Mouse (Mus musculus) left cerebral cortex, postnatal 10 days (tissue): Measurements from ENCODE around the gene Nfix. TPM values are rescaled to one million over a fixed set of nuclear protein-coding genes. Genes with fewer than 3 reads are reported as not detected.

ENCODE experiments used
- DNase-seq, 2 experiments: peaks; one replicate each; pipeline ENCODE4 v3.0.0; 2021 to 2022; ENCODE audit warnings: low spot score in 2 of 2, mixed read lengths in 1 of 2; ENCODE audit errors: extremely low spot score in 1 of 2
- intact Hi-C: fragments of 180-260 bp; cut with DNase I; formaldehyde crosslinking; loops from one replicate; pipeline ENCODE4 v1.15.1; 2025
- total RNA-seq, 2 experiments: library from RNA; stranded (reverse); gene quantifications; 2 replicates each; pipeline ENCODE4 v1.2.3; 2021

Gene Nfix
- total RNA-seq = 100 to 1,000 TPM; 397 to 441 TPM

DNA sequence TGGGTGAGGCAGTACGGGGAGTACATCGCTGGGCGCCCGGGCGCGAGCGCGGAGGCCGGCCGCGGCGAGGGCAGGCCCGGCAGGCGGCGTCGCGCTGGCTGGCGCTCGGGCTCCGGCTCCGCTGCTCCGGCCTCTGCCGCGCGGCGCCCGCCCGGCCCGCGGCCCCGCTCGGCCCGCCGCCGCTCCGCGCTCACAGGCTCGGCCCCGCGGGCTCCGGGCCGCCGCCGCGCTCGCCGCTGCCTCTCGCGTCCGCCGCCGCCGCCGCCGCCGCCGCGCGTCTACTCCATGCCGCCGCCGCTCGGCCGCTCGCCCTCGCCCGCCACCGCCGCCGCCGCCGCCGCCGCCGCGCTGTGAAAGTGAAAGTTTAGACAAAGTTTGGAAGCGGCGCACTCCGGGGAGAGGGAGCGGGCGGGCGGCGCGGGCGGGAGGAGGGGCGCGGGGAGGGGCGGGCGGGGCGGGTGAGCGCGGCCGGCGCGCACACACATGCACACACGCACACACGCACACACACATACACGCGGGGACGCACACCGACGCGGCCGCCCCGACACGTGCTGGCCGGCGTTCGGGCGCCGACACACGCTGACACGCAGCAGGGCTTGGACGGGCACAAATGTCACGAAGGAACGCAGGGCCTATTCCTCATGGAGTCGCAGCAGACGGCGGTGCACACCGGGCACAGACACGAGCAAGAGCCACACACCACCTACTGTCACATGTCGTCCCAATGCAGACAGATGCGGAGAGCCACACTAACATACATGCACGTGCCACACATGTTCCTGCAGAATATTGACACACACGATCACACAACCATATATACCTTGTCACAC, at the start of gene Nfix:
Gene Nfix (minus strand): TSS at position 346 of the 833 bp plus-strand sequence.
- DNase-seq = peak in 1 of 2 experiments; percentile 82
- intact Hi-C loops = loop anchor here (1.0 kb wide), 1 partner anchor 20 kb away; no protein-coding TSS in a partner anchor

DNA sequence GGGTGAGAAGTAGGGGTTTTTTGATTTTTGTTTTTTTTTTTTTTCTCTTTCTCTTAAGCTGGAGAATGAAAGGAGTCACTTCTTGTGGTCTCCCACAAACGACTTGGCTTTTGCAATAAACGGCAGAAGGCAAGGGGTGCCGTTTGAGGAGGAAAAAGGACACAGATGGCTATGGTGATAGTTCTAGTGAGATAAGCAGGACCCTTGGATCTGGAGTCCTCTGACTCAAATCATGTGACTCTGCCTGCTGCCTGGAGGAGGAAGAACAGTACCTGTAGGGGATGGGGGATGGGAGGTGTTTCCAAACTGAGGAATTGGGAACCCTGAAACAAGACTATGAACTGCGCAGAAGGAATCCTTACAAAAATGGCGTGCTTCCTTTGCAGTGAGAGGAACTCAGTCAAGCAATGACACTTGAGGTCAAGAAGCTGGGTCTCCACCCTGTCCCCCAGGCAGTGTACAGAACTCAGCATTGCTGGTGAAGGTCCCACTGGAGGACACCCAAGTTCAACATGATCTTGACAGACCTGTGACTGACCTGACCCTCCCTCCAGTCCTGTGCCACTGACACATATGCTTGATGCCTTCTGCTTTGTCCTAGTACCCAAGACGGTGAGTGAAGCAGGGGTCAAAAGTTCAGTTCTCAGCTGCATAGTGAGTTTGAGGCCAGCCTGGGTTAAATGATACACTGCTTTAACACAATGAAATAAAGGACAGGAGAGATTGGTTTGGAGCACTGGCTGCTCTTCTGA, 47.7 kb upstream of the Nfix start:
- DNase-seq = no peak
- intact Hi-C loops = loop anchor here (5.0 kb wide), 1 partner anchor 54 kb away; the partner anchor contains the start of gene Klf1

DNA sequence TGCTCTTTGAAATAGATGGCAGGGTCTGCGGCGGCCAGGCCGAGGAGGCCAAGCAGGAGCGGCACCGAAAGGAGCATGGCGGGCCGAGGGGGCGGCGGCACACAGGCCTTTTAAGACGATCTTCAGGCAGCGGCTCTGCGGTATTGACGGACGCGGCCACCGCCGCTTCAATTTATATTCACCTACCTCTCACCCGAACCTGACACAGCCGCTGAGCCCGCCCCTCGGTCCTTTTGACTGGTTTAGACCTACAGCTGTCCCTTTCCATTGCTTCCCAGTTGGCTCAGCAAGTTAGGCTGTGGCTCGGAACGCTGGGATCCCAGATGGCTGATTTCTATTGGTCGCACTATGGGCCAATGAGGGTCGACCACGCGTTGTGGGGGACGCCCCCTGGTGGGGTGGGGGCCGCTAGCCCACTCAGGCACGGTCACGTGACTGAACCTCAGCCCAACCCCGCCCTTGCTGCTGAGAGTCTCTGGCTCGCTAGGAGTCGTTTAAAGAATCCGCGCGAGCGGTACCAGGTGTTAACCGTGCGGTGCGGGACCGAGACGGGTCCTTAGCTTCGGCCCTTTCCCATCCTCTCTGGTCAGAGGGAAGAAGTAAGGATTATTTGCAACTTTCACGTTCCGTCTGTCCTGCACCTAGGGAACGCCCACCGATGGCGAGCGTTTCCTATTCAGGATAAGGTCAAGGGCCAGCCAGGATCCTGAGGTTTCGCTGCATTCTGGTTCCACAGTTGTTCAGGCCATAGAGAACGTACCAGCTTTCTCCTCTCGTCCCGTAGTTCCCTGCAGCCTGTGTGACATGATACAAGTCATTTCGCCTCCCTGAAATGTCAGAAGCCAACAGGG, 46.8 kb upstream of the Nfix start, which contains the start of gene Calr:
Gene Calr (minus strand): TSS at position 213 of the 851 bp plus-strand sequence.
- intact Hi-C loops = loop anchor here (5.0 kb wide), 1 partner anchor 55 kb away; the partner anchor contains the start of gene Klf1
- DNase-seq = peak; percentile 99 to 100

- intact Hi-C loops = loop anchor here (5.0 kb wide), 1 partner anchor 56 kb away; the partner anchor contains the start of gene Klf1
- DNase-seq = no peak
These were observed 46.1 kb upstream of the Nfix start for GRCm38 (mm10) chr8:84846094-84846721.

GRCm38 (mm10) chr8:84845355-84846093, 45.4 kb upstream of the Nfix start:
- DNase-seq = peak in 1 of 2 experiments; percentile 70
- intact Hi-C loops = loop anchor here (5.0 kb wide), 1 partner anchor 57 kb away; the partner anchor contains the start of gene Klf1

DNA sequence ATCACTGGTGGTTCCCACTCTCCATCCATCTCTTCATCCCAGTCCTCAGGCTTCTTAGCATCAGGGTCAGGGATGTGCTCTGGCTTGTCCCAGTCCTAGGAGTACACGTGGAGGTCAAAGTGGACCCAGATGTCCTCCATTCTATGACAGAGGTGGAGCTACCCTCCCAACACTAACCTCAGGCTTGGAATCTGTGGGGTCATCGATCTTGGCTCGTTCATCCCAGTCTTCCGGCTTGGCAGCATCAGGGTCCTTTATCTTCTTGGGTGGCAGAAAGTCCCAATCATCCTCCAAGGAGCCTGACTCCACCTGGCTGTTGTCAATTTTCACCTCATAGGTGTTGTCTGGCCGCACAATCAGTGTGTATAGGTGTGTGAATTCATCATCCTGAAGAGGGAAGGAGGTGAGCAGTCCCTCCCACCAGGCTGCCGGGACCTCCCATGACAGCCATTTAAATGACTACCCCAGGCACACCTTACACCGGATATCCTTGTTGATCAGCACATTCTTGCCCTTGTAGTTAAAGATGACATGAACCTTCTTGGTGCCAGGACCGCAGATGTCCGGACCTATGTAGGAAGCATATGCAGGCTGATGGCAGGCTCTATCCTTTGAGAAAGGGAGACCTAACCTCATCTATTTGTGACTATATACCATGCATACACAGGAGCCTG, 44.4 kb upstream of the Nfix start:
- DNase-seq = no peak
- intact Hi-C loops = loop anchor here (5.0 kb wide), 1 partner anchor 58 kb away; the partner anchor contains the start of gene Klf1

DNA sequence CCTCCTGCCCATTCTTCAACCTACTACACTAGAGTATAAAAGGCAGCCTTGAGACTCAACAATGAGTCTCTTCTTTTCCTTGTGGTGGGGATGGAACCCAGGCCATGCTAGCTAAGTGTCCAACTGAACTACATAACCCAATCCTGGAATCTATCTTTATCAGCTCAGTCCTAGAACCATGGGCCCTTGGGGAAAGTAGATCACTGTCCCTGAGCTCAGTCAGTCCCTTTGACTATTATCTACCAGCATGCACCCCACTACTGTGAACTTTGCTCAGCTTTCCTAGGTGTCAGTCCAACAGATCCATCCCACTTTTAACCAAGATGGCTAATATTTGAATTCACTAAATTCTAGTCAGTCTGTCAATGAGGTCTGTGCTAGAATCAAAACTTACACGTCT, 41.4 kb upstream of the Nfix start:
- intact Hi-C loops = no loop called here
- no peak for DNase-seq

DNA sequence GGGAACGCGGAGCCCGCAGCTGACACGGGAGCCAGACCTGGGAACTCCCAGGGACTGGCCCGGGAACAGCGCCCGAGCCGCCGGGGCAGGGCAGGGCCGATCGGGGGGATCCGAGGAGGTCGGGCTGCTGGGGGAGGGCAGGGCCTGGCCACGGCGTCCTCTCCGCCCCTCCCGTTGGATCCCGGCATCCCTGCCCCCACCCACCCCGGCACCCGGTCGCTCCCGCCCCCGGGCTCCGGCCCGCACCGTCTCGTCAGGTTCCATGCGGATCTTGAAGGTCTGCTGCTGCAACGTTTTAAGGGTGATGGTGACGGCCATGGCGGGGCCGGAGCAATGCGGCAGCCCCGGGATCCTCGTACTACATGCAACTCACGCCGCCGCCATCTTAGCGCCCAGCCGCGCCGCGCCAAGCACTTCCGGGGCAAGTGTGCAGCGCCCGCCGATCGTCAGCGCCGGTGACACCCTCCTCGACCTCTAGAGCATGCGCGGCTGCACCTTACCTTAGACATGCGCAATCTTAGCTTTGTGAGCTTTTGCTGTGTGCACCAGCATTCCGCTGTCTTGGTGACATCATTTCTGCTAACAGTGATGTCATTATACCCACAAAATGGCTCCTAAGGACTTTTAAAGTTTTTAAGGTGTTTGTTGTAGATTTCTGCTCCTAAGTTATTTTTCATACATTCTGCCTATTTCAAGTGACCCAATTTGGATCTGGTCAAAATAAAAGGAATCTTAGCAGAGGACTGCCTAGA, 40.3 kb upstream of the Nfix start, which contains the start of gene Rad23a:
Gene Rad23a (minus strand): TSS at position 418 of the 752 bp plus-strand sequence.
- DNase-seq = peak; percentile 92 to 95
- intact Hi-C loops = no loop called here

DNA sequence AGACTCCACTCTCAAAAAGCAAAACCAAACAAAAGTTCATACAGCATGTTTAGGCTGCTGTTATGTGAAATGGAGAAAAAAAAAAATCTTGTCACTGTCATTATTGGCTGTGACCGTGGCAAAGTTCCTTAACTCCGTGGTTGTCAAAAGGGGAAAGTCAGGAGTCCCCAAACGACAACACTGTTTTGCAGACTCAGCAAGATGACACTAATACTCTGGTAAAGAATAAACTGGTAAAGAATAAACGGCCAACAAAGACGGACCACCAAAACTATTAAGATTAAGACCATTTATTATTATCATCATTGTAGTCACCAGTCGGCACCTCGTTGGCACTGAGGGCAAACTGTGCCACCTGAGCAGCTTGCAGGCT, 39.7 kb upstream of the Nfix start:
- intact Hi-C loops = no loop called here
- no peak for DNase-seq

DNA sequence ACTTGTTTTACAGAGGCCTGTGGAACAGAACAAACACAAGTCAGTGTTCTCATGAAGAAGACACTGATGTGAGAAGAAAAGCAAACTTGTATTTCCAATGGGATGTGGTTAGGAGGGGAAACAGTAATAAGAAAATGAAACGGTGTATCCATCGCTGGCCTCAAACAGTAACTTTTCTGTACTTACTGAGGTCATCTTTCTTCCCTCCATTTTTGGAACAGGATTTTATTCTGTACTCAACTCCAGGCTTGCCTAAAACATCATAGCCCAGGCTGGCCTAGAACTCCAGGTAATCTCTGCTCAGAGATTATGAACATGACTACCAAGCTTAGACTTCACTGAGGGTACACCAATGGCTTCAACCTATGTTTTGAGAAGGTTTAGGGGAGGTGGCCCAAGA, 39.3 kb upstream of the Nfix start:
- no peak for DNase-seq
- intact Hi-C loops = no loop called here

- intact Hi-C loops = no loop called here
- DNase-seq = no peak
These were observed 38.4 kb upstream of the Nfix start for GRCm38 (mm10) chr8:84838513-84838912.

DNA sequence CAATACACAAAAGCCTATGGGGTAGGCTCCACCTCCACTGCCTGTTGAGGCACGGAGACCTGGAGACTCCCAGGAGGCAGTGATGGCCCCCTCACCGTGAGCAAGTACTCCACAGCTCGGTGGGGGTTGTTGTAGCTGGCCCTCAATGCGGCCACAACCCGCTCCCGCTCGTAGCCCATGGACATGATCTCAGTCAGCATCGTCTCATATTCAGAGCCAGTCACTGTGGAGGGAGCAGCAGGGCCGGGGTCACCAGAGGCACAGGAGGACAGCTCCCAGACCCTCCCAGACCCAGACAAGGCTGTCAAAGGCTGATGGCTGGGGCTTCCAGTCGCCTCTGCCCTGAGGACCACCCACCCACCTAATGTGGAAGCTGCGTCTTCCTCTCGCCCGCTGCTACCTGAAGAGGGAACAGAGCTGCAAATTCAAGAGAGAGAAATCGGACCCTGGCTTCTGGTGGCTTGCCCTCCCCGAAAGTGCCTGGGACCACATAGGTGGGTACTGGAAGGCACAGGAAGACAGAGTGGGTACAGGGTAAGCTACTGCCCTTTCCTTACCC, 37.8 kb upstream of the Nfix start:
- intact Hi-C loops = no loop called here
- DNase-seq = no peak

DNA sequence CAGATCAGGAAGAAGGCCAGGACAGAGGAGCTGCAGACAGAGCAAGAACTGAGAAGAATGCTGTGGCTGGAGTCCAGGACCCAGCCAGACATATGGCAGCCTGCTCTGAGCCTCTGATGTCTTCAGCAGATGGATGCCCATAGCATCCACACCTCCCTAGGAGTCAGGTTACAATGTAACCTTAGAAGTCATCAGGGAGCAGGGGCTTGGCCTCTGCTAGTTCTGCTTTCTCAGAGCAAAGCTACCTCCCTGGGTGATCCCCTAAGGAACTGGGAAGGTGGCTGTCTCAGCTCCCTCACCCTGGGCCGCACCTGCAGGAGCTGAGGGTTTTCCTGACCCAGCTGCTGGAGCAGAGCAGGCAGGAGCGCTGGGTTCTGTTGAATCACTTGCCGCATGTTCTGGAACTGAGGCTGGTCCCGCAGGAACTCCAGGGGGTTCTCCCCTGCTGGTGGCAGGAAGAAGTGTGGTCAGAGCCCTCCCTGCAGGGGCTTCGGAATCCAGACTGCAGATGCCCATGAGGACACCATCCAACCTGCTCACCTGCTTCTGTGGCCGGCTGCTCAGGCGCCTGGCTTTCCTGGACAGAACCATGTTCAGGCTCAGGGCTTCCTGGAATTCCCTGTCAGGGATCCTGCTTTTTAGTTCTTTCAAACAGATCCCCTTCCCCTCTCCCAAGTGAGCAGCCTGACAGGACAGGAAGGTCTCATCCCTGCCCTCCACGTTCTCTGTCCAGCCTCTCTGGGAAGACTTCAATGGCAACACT, 37.2 kb upstream of the Nfix start:
- intact Hi-C loops = no loop called here
- no peak for DNase-seq

- intact Hi-C loops = no loop called here
- peak; percentile 74 to 76 for DNase-seq
These were observed 35.0 kb upstream of the Nfix start for GRCm38 (mm10) chr8:84834866-84835855.
